Mouse (Mus musculus) hindbrain, embryonic 14.5 days (tissue): ENCODE data around the gene Gpr183. TPM values are rescaled to one million over a fixed set of nuclear protein-coding genes. Genes with fewer than 3 reads are reported as not detected.

Experiments used
- ATAC-seq: fragments of 200-750 bp; cut with Nextera tagmentation; 2 replicates; pipeline ENCODE4 v1.8.0; 2017; ENCODE audit warnings: moderate number of reproducible peaks, mild to moderate bottlenecking, moderate TSS enrichment, moderate library complexity; ENCODE audit not compliant: low FRiP score
- DNase-seq: peaks from one replicate; pipeline ENCODE4 v3.0.0-alpha.2; 2015; ENCODE audit warnings: low spot score
- H3K27ac ChIP-seq: fragments of 300-500 bp; sonication (generic); 2 replicates; pipeline ENCODE4 v1.5.1; 2014; ENCODE audit warnings: mild to moderate bottlenecking, moderate library complexity
- H3K27me3 ChIP-seq: fragments of 300-500 bp; sonication (generic); 2 replicates; pipeline ENCODE4 v1.6.1; 2014; ENCODE audit warnings: mild to moderate bottlenecking, low read length, mixed read lengths; ENCODE audit not compliant: control insufficient read depth, insufficient read depth
- H3K36me3 ChIP-seq: fragments of 300-500 bp; sonication (generic); replicated peaks from 2 replicates; pipeline ENCODE4 v1.6.1; 2014; ENCODE audit not compliant: control insufficient read depth, insufficient read depth
- H3K4me1 ChIP-seq: fragments of 300-500 bp; sonication (generic); replicated peaks from 2 replicates; pipeline ENCODE4 v1.6.1; 2014; ENCODE audit warnings: antibody characterized with exemption, low read length, mixed read lengths; ENCODE audit not compliant: control insufficient read depth, insufficient read depth
- H3K4me2 ChIP-seq: fragments of 300-500 bp; sonication (generic); replicated peaks from 2 replicates; pipeline ENCODE4 v1.6.1; 2014; ENCODE audit warnings: mild to moderate bottlenecking, moderate library complexity
- H3K4me3 ChIP-seq: fragments of 300-500 bp; sonication (generic); replicated peaks from 2 replicates; pipeline ENCODE4 v1.5.1; 2014; ENCODE audit warnings: mild to moderate bottlenecking, low read length
- H3K9ac ChIP-seq: fragments of 300-500 bp; sonication (generic); 2 replicates; pipeline ENCODE4 v1.6.1; 2014
- H3K9me3 ChIP-seq: fragments of 300-500 bp; sonication (generic); 2 replicates; pipeline ENCODE4 v1.6.1; 2016; ENCODE audit warnings: low read length; ENCODE audit not compliant: control insufficient read depth
- WGBS: fragments of 180-500 bp; shearing (Covaris S2); extraction: QIAGEN DNeasy Blood & Tissue Kit; methylation state at CpG from one replicate; pipeline ENCODE4 v1.1.7; 2014; 5-methylcytosine and 5-hydroxymethylcytosine counted together
- polyA plus RNA-seq: library from polyadenylated mRNA; unstranded; fragments of >200 nt; fragmentation: Nextera tagmentation; extraction: Ambion mirVana; gene quantifications from 2 replicates; pipeline ENCODE4 v1.2.1, GENCODE M21; 2014

The Gpr183 gene
- polyA plus RNA-seq, 1 experiment from 2014 or later, result 1.4 TPM

DNA sequence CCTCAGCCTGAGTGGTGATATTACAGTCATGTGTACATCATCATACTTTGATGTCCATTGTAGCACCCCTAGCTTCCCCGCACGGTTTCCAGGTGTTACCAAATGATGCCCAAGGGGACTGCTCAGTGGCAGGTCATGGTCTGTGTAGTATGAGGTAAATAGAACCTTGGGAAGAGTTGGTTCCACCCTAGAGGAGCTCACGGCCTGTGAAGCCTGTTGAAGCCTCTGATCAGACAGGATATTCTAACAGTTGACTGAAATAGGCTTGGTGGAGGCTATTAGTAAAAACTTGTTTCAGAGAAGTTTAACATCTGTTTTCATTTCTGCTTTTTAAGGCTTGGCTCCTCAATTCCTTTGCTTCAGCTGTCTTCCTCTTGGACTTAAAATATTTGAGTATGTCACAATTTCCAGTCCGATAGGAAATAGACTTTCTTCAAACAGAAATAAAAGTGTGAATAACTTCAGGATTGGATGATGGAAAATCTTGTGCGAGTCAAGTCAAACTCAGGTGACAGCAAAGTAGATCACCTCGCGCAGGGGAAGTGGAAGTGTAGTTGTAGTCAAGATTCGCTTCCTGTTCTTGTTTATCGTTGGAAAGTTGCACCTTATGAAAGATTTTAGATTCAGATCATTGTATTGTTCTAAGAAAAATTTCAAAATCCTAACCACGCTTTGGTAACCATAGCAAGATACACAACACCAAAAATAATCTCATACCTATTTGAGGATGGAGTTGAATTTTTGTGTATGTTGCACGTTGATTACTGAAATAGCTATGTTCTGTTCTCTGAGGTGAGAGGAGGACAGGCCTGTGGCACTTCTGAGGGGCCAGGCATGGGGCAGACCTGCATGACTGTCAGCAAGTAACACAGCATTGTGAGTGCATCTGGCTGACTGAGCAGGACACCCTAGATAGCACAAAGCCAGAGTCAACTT lies 26.5 kb downstream of the Gpr183 start:
- peaks cover 10% of the 10 kb centered on the region for H3K36me3 ChIP-seq
- peaks cover 12% of the 10 kb centered on the region; the same call in 1 of the 2 replicates for H3K9me3 ChIP-seq
- WGBS, result 94% methylated on average over 11 of the region's 11 CpGs
- H3K9ac ChIP-seq, result no peak overlapping the region
- ATAC-seq (no peak), DNase-seq (no peak)
- H3K4me1 ChIP-seq, result no peaks in the 10 kb centered on the region
- H3K27ac ChIP-seq, result no peak overlapping the region
- H3K4me2 ChIP-seq, result no peak overlapping the region
- no peak overlapping the region for H3K4me3 ChIP-seq
- no peaks in the 10 kb centered on the region for H3K27me3 ChIP-seq

DNA sequence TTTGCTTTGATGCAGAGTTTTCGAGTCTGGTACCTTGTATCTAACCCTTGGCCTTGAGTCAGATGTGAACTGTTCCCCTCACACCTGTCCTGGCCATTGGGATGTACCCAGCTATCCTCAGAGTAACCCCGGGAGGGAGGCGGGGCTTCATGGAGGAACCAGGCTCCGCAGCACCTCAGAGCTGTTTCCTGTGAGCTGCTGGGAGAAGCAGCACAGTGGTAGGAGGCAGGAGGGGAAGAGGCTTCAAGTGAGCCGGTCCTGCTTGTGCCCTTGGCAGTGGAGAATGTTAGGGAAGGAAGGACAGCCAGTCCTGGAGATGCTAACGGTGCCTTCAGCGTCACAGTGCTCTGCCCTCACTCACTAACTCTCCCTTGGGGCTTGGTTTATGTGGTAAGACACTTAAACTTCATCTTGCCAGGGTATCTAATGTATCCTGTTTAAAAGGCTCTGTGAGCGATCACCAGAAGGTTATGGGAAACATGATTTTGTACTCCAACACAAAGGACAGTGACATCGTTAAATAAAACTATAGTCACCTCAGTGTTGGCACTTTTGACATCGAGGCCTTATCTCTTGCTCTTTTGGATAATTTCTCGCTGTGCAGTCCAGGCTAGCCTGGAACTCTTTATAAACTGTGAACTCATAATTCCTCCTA lies 27.3 kb downstream of the Gpr183 start:
- Histone ChIP-seq H3K4me1 (no peaks in the 10 kb centered on the region), H3K4me2 (no peak overlapping the region), H3K36me3 (peaks cover 12% of the 10 kb centered on the region), H3K27ac (no peak overlapping the region), H3K9ac (no peak overlapping the region), H3K27me3 (no peaks in the 10 kb centered on the region), H3K9me3 (peaks cover 8% of the 10 kb centered on the region; the same call in 1 of the 2 replicates), H3K4me3 (no peak overlapping the region)
- 92% methylated on average over 11 of the region's 11 CpGs for WGBS
- DNase-seq (no peak), ATAC-seq (no peak)

GRCm38 (mm10) chr14:121936856-121937255 lies 28.1 kb downstream of the Gpr183 start:
- no peak overlapping the region for H3K27ac ChIP-seq
- H3K4me2 ChIP-seq, result no peak overlapping the region
- WGBS, result 84% methylated on average over 8 of the region's 8 CpGs
- H3K27me3 ChIP-seq, result no peaks in the 10 kb centered on the region
- H3K9me3 ChIP-seq, result 0 out of 2 replicates have a peak, but pooled peaks cover 5% of the 10 kb centered on the region
- no peaks in the 10 kb centered on the region; the same call in 1 of the 2 replicates for H3K4me1 ChIP-seq
- peaks cover 12% of the 10 kb centered on the region for H3K36me3 ChIP-seq
- H3K4me3 ChIP-seq, result no peak overlapping the region
- no peak overlapping the region for H3K9ac ChIP-seq
- DNase-seq (no peak), ATAC-seq (no peak)

- no peak for DNase-seq
- Histone ChIP-seq H3K9me3 (0 out of 2 replicates have a peak, but pooled peaks cover 5% of the 10 kb centered on the region), H3K9ac (no peak overlapping the region), H3K36me3 (peaks cover 12% of the 10 kb centered on the region), H3K4me3 (no peak overlapping the region), H3K27me3 (no peaks in the 10 kb centered on the region), H3K4me2 (no peak overlapping the region), H3K4me1 (no peaks in the 10 kb centered on the region; the same call in 1 of the 2 replicates), H3K27ac (no peak overlapping the region)
- no peak for ATAC-seq
- 98% methylated on average over 4 of the region's 4 CpGs for WGBS
Measured at GRCm38 (mm10) chr14:121936356-121936755, 28.6 kb downstream of the Gpr183 start.

DNA sequence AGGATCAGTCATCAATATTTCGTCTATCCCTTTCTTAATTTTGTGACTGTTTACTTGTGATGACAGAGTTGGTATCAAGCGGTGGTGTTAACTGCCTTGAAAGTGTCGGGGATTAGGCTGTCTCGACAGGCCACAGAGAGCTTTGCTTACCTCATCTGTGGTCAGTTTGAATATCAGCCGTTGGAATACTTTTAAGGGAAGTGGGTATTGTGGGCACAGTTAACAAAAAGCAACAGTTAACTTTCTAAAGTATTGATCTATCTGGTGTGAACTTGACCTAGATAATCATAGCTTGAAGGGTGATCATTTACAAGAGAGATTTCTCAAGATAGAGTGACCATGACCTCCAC lies 30.4 kb downstream of the Gpr183 start:
- 96% methylated on average over 5 of the region's 5 CpGs for WGBS
- DNase-seq (no peak), ATAC-seq (no peak)
- Histone ChIP-seq H3K4me3 (no peak overlapping the region), H3K9me3 (0 out of 2 replicates have a peak, but pooled peaks cover 5% of the 10 kb centered on the region), H3K36me3 (peaks cover 12% of the 10 kb centered on the region), H3K27me3 (no peaks in the 10 kb centered on the region), H3K27ac (no peak overlapping the region), H3K4me1 (no peaks in the 10 kb centered on the region; the same call in 1 of the 2 replicates), H3K4me2 (no peak overlapping the region), H3K9ac (no peak overlapping the region)

DNA sequence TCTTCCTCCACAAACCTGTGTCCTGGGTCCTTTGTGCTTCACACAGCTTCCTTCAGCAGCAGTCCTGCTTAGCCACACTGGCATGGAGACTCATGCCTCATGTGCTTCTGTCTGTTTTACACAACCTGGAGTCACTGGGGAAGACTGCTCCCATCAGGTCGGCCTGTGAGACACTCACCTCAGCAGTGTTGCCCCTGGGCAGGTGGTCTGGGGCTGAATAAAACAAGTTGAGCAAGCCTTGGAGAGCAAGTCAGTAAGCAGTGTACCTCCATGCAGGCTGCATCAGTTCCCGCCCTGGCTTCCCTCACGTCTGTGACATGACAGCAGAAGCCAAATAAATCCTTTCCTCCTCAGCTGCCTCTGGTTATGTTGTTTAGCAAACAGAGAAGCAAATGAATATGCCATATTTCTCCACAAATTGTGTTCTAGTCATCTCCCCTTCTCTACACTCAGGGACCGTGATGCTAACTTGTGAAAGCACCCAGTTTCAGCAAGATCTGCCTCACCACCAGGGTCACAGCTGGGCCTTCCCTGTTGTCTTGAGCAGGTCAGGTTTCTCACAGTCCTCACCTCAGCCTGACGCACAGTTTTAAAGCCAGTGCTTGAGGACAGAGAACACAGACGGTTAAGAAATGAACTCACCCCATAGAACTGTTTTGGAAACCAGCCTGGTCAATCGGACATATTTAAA lies 30.9 kb downstream of the Gpr183 start:
- H3K4me1 ChIP-seq, result no peaks in the 10 kb centered on the region; the same call in 1 of the 2 replicates
- no peak overlapping the region for H3K9ac ChIP-seq
- peaks cover 12% of the 10 kb centered on the region for H3K36me3 ChIP-seq
- H3K4me3 ChIP-seq, result no peak overlapping the region
- H3K27ac ChIP-seq, result no peak overlapping the region
- no peak for ATAC-seq
- 96% methylated on average over 7 of the region's 7 CpGs for WGBS
- H3K4me2 ChIP-seq, result no peak overlapping the region
- H3K27me3 ChIP-seq, result no peaks in the 10 kb centered on the region
- 0 out of 2 replicates have a peak, but pooled peaks cover 5% of the 10 kb centered on the region for H3K9me3 ChIP-seq
- DNase-seq, result no peak

- H3K27me3 ChIP-seq, result no peaks in the 10 kb centered on the region
- ATAC-seq (no peak), DNase-seq (no peak)
- H3K27ac ChIP-seq, result no peak overlapping the region
- H3K4me3 ChIP-seq, result no peak overlapping the region
- H3K9ac ChIP-seq, result no peak overlapping the region
- no peaks in the 10 kb centered on the region; the same call in 1 of the 2 replicates for H3K4me1 ChIP-seq
- WGBS, result 83% methylated on average over 4 of the region's 4 CpGs
- H3K4me2 ChIP-seq, result no peak overlapping the region
- H3K36me3 ChIP-seq, result peaks cover 12% of the 10 kb centered on the region
- H3K9me3 ChIP-seq, result 0 out of 2 replicates have a peak, but pooled peaks cover 5% of the 10 kb centered on the region
Measured at GRCm38 (mm10) chr14:121932180-121932579, 32.8 kb downstream of the Gpr183 start.

DNA sequence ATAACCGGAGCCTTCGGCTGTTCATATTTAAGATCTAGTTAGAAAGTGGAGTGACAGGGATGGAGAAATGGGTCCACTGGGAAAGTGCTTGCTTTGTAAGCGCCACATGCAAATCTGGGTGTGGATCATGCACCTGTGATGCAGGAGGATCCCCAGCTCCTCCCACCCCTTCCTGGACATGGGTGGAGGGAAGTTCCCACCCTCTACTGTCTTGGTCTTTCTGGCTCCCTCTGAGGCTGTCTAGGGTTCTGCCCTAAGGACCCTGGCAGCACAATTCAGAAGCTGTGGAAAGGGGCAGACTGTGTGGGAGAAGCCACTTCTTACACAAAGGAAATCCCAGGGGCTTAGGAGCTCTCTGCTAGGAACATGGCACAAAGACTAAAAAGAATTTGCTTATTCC lies 33.4 kb downstream of the Gpr183 start:
- DNase-seq, result no peak
- H3K36me3 ChIP-seq, result peaks cover 12% of the 10 kb centered on the region
- H3K4me3 ChIP-seq, result no peak overlapping the region
- no peak overlapping the region for H3K9ac ChIP-seq
- 0 out of 2 replicates have a peak, but pooled peaks cover 5% of the 10 kb centered on the region for H3K9me3 ChIP-seq
- no peaks in the 10 kb centered on the region; the same call in 1 of the 2 replicates for H3K4me1 ChIP-seq
- WGBS, result 93% methylated on average over 3 of the region's 3 CpGs
- no peak overlapping the region for H3K27ac ChIP-seq
- no peaks in the 10 kb centered on the region for H3K27me3 ChIP-seq
- H3K4me2 ChIP-seq, result no peak overlapping the region
- ATAC-seq, result no peak
